Mouse (Mus musculus) cerebellum, adult 2 months (tissue): ENCODE data around the gene Wdr20.

Experiments used
- CTCF ChIP-seq: fragments of 200-500 bp; IDR thresholded peaks from 2 replicates; pipeline ENCODE4 v1.5.1; 2011; ENCODE audit warnings: low read depth, mild to moderate bottlenecking, control low read depth, low read length, moderate library complexity, borderline replicate concordance; ENCODE audit not compliant: insufficient read depth
- POLR2A ChIP-seq: fragments of 200-500 bp; IDR thresholded peaks from 2 replicates; pipeline ENCODE4 v1.6.1; 2011; ENCODE audit warnings: low read length, control low read depth, borderline replicate concordance; ENCODE audit not compliant: insufficient read depth

DNA sequence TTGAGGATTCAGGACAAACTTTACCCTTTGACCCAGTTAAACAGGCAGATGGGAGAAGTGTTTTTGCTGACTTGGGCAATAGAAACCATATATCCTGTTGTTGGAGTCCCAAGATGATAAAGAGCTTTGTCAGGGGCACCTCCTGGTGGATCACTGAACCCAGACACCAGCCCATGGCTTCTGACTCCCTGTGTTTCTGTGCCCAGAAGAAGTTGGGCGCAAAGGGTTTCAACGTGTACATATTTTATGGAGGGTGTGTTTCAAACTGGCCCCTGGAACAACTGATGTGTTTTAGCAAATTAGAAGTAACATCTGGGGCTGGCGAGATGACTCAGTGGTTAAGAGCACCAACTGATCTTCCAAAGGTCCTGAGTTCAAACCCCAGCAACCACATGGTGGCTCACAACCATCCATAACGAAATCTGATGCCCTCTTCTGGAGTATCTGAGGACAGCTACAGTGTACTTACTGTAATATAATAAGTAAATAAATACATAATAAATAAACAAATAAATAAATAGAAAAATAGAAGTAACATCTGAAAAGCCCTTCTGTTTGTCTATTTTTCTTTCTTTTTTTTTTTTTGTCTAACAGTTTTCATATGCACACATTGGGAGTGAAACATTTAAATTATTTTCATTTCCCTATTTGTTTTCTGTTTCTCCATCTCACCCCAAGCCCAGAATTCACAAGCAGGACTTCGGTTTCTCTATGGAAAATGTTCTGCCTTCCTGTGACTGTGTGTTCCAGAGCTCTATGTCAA, 104.2 kb downstream of the Wdr20 start:
- no peak for TF ChIP-seq CTCF
- TF ChIP-seq POLR2A: no peak
